Mouse (Mus musculus) heart, embryonic 16.5 days (tissue): Measurements from ENCODE around the gene Colgalt1. TPM values are rescaled to one million over a fixed set of nuclear protein-coding genes. Genes with fewer than 3 reads are reported as not detected.

ENCODE experiments used
- ATAC-seq: fragments of 200-750 bp; cut with Nextera tagmentation; replicated peaks from 2 replicates; pipeline ENCODE4 v1.8.0; 2017; ENCODE audit warnings: moderate number of reproducible peaks; ENCODE audit not compliant: insufficient read depth, low FRiP score; ENCODE audit errors: extremely low read depth
- H3K27ac ChIP-seq: fragments of 300-500 bp; sonication (generic); 2 replicates; pipeline ENCODE4 v1.5.1; 2014; ENCODE audit warnings: mild to moderate bottlenecking, low read length, control low read depth, moderate library complexity
- H3K27me3 ChIP-seq: fragments of 300-500 bp; sonication (generic); 2 replicates; pipeline ENCODE4 v1.6.1; 2014; ENCODE audit warnings: low read length, mixed read lengths; ENCODE audit not compliant: control insufficient read depth, insufficient read depth
- H3K36me3 ChIP-seq: fragments of 300-500 bp; sonication (generic); 2 replicates; pipeline ENCODE4 v1.6.1; 2014; ENCODE audit not compliant: control insufficient read depth, insufficient read depth
- H3K4me1 ChIP-seq: fragments of 300-500 bp; sonication (generic); 2 replicates; pipeline ENCODE4 v1.6.1; 2014; ENCODE audit warnings: low read length, mixed read lengths; ENCODE audit not compliant: control insufficient read depth, insufficient read depth
- H3K4me2 ChIP-seq: fragments of 300-500 bp; sonication (generic); 2 replicates; pipeline ENCODE4 v1.6.1; 2014; ENCODE audit warnings: low read depth, mild to moderate bottlenecking, control low read depth, low read length
- H3K4me3 ChIP-seq: fragments of 300-500 bp; sonication (generic); 2 replicates; pipeline ENCODE4 v1.5.1; 2014; ENCODE audit warnings: mild to moderate bottlenecking, control low read depth, low read length
- H3K9ac ChIP-seq: fragments of 300-500 bp; sonication (generic); 2 replicates; pipeline ENCODE4 v1.6.1; 2014; ENCODE audit warnings: low read length, control low read depth
- H3K9me3 ChIP-seq: fragments of 300-500 bp; sonication (generic); replicated peaks from 2 replicates; pipeline ENCODE4 v1.6.1; 2016; ENCODE audit warnings: low read length; ENCODE audit not compliant: control insufficient read depth
- whole genome bisulfite sequencing: fragments of 180-500 bp; shearing (Covaris S2); extraction: QIAGEN DNeasy Blood & Tissue Kit; methylation state at CpG from one replicate; pipeline ENCODE4 v1.1.7; 2014; 5-methylcytosine and 5-hydroxymethylcytosine counted together
- polyA plus RNA-seq: library from polyadenylated mRNA; unstranded; fragments of >200 nt; fragmentation: Nextera tagmentation; extraction: Ambion mirVana; gene quantifications from 2 replicates; pipeline ENCODE4 v1.2.1, GENCODE M21; 2015

The Colgalt1 gene
- polyA plus RNA-seq, 1 experiment from 2014 or later, result 54.4 TPM

DNA sequence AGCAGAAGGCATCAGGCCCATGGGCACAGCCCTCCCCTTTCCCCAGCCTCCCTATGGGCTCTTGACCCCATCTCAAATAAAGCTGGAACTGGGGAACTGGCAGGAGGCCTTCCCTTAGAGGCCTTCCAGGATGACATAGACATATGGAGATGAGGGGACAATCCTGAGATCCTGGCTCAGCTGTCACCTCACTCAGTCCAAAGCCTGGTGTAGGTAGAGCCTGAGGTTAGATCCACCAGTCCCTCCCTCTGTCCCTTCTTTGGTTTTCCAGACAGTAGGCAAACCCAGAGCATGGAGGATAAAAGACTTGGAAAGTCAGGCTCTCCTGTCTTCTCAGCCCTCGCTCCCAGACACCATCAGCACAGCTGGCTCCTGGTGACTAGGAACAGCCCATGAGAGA, 56.1 kb downstream of the Colgalt1 start:
- no peak overlapping the region for H3K4me3 ChIP-seq
- H3K4me2 ChIP-seq, result no peak overlapping the region
- H3K9me3 ChIP-seq, result no peaks in the 10 kb centered on the region
- 56% methylated on average over 1 of the region's 1 CpGs for WGBS
- no peaks in the 10 kb centered on the region for H3K36me3 ChIP-seq
- no peak overlapping the region for H3K27ac ChIP-seq
- H3K9ac ChIP-seq, result no peak overlapping the region
- H3K27me3 ChIP-seq, result peaks cover 7% of the 10 kb centered on the region
- peaks cover 42% of the 10 kb centered on the region for H3K4me1 ChIP-seq
- no peak for ATAC-seq

DNA sequence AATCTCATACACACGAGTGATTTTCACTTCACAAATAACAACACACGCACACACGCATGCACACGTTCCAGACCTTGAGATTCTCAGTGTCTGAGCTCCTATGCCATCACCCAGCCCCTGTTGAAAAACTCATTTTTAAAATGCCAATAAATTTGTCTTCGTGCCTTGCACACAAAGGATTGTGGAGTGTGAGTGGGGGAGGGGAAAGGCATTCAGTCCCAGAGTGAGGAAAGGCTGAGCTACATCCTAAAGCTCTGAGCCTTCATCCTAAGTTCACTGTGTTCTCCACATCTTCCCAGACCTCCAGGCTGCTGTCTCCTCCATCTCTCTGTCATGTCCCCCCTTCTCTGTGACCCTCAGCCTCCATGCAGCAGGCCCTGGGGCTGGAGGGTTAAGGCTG, 56.5 kb downstream of the Colgalt1 start:
- H3K4me2 ChIP-seq, result no peak overlapping the region; the same call in 1 of the 2 replicates
- WGBS, result 64% methylated on average over 5 of the region's 5 CpGs
- H3K36me3 ChIP-seq, result no peaks in the 10 kb centered on the region
- ATAC-seq, result no peak
- peaks cover 46% of the 10 kb centered on the region for H3K4me1 ChIP-seq
- peak overlapping the region; percentile 72 for H3K27ac ChIP-seq
- H3K9ac ChIP-seq, result peak overlapping the region; percentile 58; the same call in 1 of the 2 replicates
- no peak overlapping the region for H3K4me3 ChIP-seq
- no peaks in the 10 kb centered on the region for H3K9me3 ChIP-seq
- H3K27me3 ChIP-seq, result peaks cover 4% of the 10 kb centered on the region

DNA sequence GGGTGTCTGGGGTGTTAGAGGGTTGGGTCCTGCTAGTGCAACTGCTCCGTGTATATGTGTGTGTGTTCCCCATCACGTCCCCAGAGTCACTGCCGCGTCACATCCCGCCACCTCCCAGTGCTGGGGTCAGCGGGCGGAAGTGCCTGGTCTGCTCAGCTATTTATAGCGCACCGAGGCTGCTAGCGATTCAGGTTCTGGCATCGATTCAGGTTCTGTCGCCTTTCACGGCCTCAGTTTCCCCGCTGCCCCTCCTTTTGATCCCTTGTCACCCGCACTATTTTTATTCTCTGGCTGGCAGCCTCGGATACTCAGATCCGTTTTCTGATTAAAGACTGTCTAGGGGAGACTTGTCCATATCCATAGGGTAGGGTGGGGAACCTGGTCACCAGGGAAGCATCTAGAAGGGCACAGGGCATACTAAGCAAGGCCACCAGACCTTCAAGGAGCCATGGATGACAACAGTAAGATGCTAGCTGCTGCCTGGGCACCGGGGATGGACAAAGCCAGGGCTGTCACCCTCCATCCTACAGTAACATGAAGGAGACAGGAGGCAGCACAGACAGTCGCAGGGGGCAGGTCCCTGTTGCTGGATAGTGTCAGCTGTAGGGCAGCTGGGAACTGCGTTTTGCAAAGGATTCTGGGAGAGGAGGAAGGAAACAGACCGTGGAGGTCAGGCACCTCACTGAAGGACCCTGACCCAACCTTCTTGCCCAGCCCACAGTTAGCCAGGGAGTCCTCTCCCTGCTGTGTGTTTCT, 57.6 kb downstream of the Colgalt1 start:
- under 1% methylated on average over 21 of the region's 21 CpGs for WGBS
- Histone ChIP-seq H3K4me1 (peaks cover 47% of the 10 kb centered on the region), H3K27ac (peak overlapping the region; percentile 72), H3K9me3 (no peaks in the 10 kb centered on the region), H3K9ac (peak overlapping the region; percentile 58), H3K27me3 (peaks cover 4% of the 10 kb centered on the region), H3K4me2 (peak overlapping the region; percentile 50), H3K4me3 (peak overlapping the region; percentile 15), H3K36me3 (no peaks in the 10 kb centered on the region)
- ATAC-seq, result peak; percentile 66

DNA sequence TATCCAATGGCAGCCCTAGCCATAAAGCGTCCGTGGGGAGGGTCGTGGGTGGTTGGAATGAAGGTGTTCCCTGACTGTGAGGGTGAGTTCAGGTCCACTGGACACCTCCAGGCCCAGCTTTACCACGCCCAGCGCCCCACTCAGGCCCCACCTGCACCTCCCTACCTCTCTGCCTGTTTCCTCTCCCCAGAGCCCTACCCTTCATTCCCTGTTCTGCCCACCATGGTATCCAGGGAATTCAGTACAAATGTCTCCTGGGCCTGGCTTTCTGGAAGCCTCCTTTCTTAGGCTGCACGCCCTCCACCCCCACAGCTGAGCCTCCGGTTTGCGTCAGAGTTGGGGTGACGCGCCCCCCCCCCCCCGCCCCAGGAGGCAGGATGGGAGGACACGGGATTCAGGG, 59.4 kb downstream of the Colgalt1 start:
- Histone ChIP-seq H3K4me1 (peaks cover 44% of the 10 kb centered on the region), H3K27me3 (peaks cover 4% of the 10 kb centered on the region), H3K4me3 (peak overlapping the region; percentile 62), H3K9me3 (no peaks in the 10 kb centered on the region), H3K4me2 (peak overlapping the region; percentile 90), H3K36me3 (no peaks in the 10 kb centered on the region), H3K9ac (peak overlapping the region; percentile 37), H3K27ac (no peak overlapping the region)
- WGBS, result 15% methylated on average over 12 of the region's 12 CpGs
- ATAC-seq, result no peak

DNA sequence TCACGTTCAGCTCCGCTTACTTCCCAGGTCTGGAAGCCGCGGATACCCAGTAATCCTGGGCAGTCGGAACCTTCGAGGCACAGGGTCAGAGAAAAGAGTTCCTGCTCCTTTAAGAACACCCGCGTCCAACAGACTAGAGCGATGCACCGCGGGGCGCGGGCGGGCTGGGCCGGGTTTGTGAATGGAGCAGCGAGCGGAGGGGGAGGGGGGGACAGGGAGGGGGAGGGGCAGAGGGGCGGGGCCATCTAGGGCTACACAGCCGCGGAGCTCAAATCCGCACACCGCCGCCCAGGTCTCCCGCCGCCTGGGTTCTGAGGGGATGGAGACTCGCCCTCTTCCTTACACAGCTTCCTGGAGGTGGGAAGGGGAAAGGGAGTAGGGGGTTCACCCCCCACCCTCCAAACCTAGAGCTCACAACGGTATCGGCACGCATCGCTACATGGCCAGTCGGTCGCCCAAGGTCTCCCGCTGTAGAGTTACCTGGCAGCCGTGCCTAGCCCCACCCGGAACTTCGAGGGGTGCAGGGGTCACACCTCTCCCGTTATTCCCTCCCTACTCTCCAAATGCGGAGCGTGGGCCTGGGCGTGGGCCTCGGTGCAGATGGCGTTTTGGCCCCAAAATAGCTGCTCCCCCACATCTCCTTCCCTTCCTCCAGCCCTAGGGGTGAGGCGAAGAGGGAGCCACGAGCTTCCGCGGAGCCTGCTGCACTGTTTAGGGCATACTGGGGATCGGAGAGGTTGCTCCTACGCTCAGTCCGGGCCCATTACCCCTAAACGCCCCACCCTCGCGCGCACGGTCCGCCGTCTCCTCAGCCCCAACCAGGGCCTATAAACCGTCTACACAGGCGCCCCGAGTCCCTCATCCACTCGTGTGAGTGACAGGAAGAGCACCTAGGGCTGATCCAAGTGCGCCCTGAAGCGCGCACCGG, 60.1 kb downstream of the Colgalt1 start:
- no peaks in the 10 kb centered on the region for H3K36me3 ChIP-seq
- no peaks in the 10 kb centered on the region for H3K9me3 ChIP-seq
- H3K4me2 ChIP-seq, result peak overlapping the region; percentile 90
- H3K27me3 ChIP-seq, result peaks cover 4% of the 10 kb centered on the region
- H3K4me1 ChIP-seq, result peaks cover 45% of the 10 kb centered on the region
- under 1% methylated on average over 52 of the region's 64 CpGs for WGBS
- ATAC-seq, result peak; percentile 11; the same call in 1 of the 2 replicates
- H3K27ac ChIP-seq, result no peak overlapping the region
- peak overlapping the region; percentile 62 for H3K4me3 ChIP-seq
- H3K9ac ChIP-seq, result peak overlapping the region; percentile 37

DNA sequence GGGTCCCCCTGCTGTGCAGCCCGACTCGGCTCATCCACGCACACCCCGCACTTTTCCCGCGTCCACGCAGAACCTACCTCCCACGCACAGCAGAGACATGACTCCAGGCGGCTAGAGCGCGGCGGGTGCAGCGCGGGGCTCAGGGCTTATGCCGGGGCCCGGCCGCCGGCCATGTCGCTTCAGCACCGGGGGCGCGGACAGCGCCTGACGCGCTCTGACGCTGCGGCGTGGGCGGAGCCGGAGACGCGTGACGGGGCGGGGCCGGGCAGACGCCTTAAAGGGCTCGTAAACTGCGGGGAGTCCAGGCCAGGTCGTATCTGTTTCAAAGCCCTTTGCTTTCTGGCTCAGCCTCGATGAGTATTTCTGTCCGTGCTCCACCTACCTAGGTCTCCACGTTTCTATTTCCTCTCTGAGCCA, 60.8 kb downstream of the Colgalt1 start, which contains the start of gene Unc13a:
Unc13a (minus strand) TSS at position 209 of the 417 bp plus-strand sequence.
- Histone ChIP-seq H3K36me3 (no peaks in the 10 kb centered on the region), H3K4me3 (peak within 1 kb of the TSS; percentile 62), H3K4me1 (peaks cover 39% of the 10 kb centered on the region), H3K4me2 (peak within 1 kb of the TSS; percentile 90), H3K27me3 (peaks cover 4% of the 10 kb centered on the region), H3K9ac (peak within 1 kb of the TSS; percentile 64), H3K27ac (peak within 1 kb of the TSS; percentile 66), H3K9me3 (no peaks in the 10 kb centered on the region)
- ATAC-seq, result peak; percentile 49
- under 1% methylated on average over 42 of the region's 42 CpGs for WGBS

DNA sequence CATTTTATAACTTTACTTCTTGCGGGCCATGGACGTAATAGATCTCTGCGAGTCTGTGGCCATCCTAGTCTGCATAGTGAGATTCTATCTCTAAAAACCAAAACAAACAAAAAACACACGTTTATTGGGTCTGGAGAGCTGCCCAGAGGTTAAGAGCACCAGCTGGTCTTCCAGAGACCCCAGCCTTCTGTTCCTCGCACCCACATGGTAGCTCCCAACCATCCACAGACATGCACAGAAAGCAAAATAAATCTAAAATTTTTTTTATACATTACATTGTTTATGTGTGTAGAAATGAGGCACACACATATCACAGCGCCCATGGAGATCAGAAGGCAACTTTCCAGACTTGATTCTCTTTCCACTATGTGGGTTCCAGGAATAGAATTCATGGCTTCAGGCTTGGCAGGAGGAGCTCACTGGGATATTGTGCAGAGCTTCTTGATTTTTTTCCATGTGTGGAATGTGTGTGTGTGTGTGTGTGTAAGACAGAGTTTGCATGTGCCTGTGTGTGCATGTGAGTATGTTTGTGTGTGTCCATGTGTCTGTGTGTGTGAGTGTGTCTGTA, 61.5 kb downstream of the Colgalt1 start:
- H3K27me3 ChIP-seq, result peaks cover 4% of the 10 kb centered on the region
- peaks cover 40% of the 10 kb centered on the region for H3K4me1 ChIP-seq
- H3K4me2 ChIP-seq, result peak overlapping the region; percentile 90
- peak overlapping the region; percentile 64 for H3K9ac ChIP-seq
- H3K27ac ChIP-seq, result peak overlapping the region; percentile 66; the same call in 1 of the 2 replicates
- H3K36me3 ChIP-seq, result no peaks in the 10 kb centered on the region
- H3K4me3 ChIP-seq, result no peak overlapping the region
- no peaks in the 10 kb centered on the region for H3K9me3 ChIP-seq
- ATAC-seq, result no peak
- 61% methylated on average over 6 of the region's 6 CpGs for WGBS

DNA sequence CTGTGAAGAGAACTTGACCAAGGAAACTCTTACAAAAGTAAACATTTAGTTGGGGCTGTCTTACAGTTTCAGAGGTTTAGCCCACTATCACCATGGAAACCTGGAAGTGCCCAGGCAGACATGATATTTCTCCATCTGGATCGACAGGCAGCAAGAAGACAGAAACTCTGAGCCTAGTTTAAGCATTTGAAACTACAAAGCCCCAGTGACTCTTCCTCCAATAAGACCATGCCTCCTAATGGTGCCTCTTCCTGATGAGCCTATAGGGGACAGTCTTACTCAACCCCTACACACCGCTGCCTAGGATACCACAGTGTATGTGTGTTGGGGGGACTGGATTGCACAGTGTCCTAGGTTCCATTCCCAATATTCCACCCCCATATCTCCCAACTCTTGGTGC, 63.3 kb downstream of the Colgalt1 start:
- no peak overlapping the region for H3K27ac ChIP-seq
- WGBS, result 70% methylated on average over 2 of the region's 2 CpGs
- no peaks in the 10 kb centered on the region for H3K36me3 ChIP-seq

More for the DNA sequence above, 63.3 kb downstream of the Colgalt1 start:
- peaks cover 11% of the 10 kb centered on the region for H3K27me3 ChIP-seq
- H3K9ac ChIP-seq, result no peak overlapping the region
- peaks cover 24% of the 10 kb centered on the region for H3K4me1 ChIP-seq
- H3K4me2 ChIP-seq, result no peak overlapping the region
- no peak overlapping the region for H3K4me3 ChIP-seq
- ATAC-seq, result no peak
- no peaks in the 10 kb centered on the region for H3K9me3 ChIP-seq
